Mouse (Mus musculus): ENCODE data around the gene Slc13a1. TPM values are rescaled to one million over a fixed set of nuclear protein-coding genes. Genes with fewer than 3 reads are reported as not detected.

Gene Slc13a1
- polyA plus RNA-seq (2017; shearing (Covaris generic)) = not detected

DNA sequence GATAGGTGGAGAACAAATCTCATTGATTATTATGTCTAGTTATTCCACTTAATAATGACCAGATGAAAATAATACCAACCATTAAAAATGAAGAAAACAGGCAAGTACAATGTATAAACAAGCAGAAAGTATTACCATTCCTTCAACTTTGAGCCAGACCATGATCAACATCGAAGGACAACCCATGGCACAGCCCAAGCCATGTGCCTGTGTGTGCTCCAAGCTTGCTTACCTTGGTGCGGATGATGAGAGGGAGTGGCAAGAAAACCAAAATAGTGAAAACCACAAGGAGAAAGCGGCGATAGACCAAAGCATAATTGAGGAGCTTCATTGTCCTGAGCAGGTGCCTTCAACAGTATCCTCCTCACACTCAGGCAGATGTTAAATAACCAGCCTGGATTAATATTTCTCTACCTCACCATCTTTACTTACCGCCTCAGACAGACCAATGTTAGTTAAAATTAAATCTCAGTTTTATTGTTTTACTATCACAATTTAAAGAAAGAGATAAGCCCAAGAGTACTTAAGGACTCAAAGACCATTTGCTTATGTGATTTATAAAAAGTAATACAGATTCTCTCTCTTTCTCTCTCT, at the start of gene Slc13a1:
Gene Slc13a1 (minus strand): TSS at position 359 of the 594 bp plus-strand sequence.

Other genes starting within 250 kb of the Slc13a1 start
- gene Tas2r118, start 198.0 kb downstream of the Slc13a1 start, polyA plus RNA-seq (2017; shearing (Covaris generic)) = not detected

Data from naive thymus-derived CD4-positive, alpha-beta T cell, adult 5 months (primary cell).